ENCODE assay signal across 8 mouse cellular contexts in the genomic region with DNA sequence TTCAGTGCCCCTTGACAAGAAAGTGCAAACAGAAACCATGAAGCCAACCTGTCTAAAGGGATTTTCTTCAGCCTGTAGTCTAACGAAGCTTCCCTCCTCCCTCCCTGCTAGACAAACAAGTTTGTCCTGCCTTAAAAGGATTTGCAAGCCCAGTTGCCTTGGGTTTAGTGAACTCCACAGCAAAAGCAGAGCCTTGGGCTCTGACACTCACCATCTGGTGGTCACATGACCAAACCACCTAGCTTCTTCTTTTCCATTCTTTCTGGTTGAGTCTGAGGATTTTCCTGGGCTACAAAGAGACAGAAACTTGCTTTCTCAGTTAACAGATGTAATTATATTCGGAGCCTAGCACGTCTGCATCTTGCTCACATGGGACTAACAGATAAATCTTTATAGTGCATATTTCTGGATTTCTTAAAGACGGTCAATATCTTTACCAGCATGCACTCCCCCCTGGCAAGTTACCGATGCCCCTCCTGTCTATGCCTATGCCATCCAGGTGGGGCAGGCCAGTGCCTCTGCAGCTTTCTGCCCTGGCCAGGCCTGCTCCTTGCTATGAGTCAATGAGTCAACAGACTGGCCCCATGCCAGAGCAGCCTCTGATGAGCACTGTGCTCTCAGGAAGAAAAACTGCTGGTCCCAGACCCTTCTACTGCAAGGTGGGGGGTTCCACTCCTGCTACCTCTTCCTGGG. TPM values are rescaled to one million over a fixed set of nuclear protein-coding genes. Genes with fewer than 3 reads are reported as not detected.
DNase-seq lines count a peak whose midpoint lies in the region; ATAC-seq lines count a peak whose summit lies in the region.

No protein-coding gene starts in this region.

- ATAC-seq in hindbrain, embryonic 15.5 days (ENCODE audit: low FRiP score, low read depth): peak; percentile 71; the same call in 1 of the 2 replicates
- ATAC-seq in hindbrain, embryonic 11.5 days (ENCODE audit: low FRiP score): no peak
- ATAC-seq in monocyte, adult 5-6 weeks (replicated peaks; ENCODE audit: insufficient number of reproducible peaks, low FRiP score, low TSS enrichment, poor library complexity, severe bottlenecking): 0 out of 2 replicates have a peak, but pooled peaks have one; percentile 17

- no peak for DNase-seq in hindbrain, embryonic 11.5 days (ENCODE audit: low spot score)
- peak; percentile 89 to 94 for DNase-seq in adrenal gland, adult (ENCODE audit: inconsistent age in 2 of 2, low spot score in 1 of 2)
- DNase-seq in gastrocnemius, postnatal 25 days: peak; percentile 25
- DNase-seq in kidney, postnatal 36 days: peak; percentile 74 to 88
- no peak for DNase-seq in spleen, postnatal 36 days (ENCODE audit: low spot score in 2 of 2)
- DNase-seq in embryo, embryonic 11 days: no peak

- no peak overlapping the region for H3K4me2 ChIP-seq in hindbrain, embryonic 15.5 days
- no peak overlapping the region for H3K4me2 ChIP-seq in hindbrain, embryonic 11.5 days (replicated peaks; ENCODE audit: low read depth, low read length)

- H3K27ac ChIP-seq in hindbrain, embryonic 15.5 days (replicated peaks): no peak overlapping the region
- H3K27ac ChIP-seq in hindbrain, embryonic 11.5 days (ENCODE audit: low read depth, low read length): no peak overlapping the region

- no peak overlapping the region for H3K9ac ChIP-seq in hindbrain, embryonic 15.5 days
- H3K9ac ChIP-seq in hindbrain, embryonic 11.5 days (ENCODE audit: low read depth, low read length): no peak overlapping the region

- no peaks in the 10 kb centered on the region; the same call in 1 of the 2 replicates for H3K4me1 ChIP-seq in hindbrain, embryonic 15.5 days (replicated peaks)
- no peaks in the 10 kb centered on the region for H3K4me1 ChIP-seq in hindbrain, embryonic 11.5 days (replicated peaks; ENCODE audit: control insufficient read depth, insufficient read depth, low read length)

- H3K9me3 ChIP-seq in hindbrain, embryonic 15.5 days: no peaks in the 10 kb centered on the region
- H3K9me3 ChIP-seq in hindbrain, embryonic 11.5 days (ENCODE audit: control insufficient read depth, low read length): no peaks in the 10 kb centered on the region

- WGBS in hindbrain, embryonic 15.5 days: 74% methylated on average over 5 of the region's 5 CpGs
- 77% methylated on average over 5 of the region's 5 CpGs for WGBS in hindbrain, embryonic 11.5 days

- no peak overlapping the region for H3K4me3 ChIP-seq in hindbrain, embryonic 15.5 days
- H3K4me3 ChIP-seq in hindbrain, embryonic 11.5 days (ENCODE audit: low read depth, low read length): no peak overlapping the region

- H3K27me3 ChIP-seq in hindbrain, embryonic 15.5 days: no peaks in the 10 kb centered on the region
- no peaks in the 10 kb centered on the region for H3K27me3 ChIP-seq in hindbrain, embryonic 11.5 days (ENCODE audit: control insufficient read depth, insufficient read depth, low read length)

- H3K36me3 ChIP-seq in hindbrain, embryonic 15.5 days: no peaks in the 10 kb centered on the region
- no peaks in the 10 kb centered on the region for H3K36me3 ChIP-seq in hindbrain, embryonic 11.5 days (ENCODE audit: control insufficient read depth, insufficient read depth, low read length)

RNA-seq across cellular contexts. Expression of gene Rhob, which starts 11.7 kb away (rescaled TPM):
- polyA plus RNA-seq in hindbrain, embryonic 15.5 days (2015; fragmentation: Nextera tagmentation; extraction: Ambion mirVana): 94.4 and 103 TPM in 2 replicates
- polyA plus RNA-seq in hindbrain, embryonic 11.5 days (2014; fragmentation: Nextera tagmentation; extraction: Ambion mirVana): 64.4 and 65.9 TPM in 2 replicates
- total RNA-seq in gastrocnemius, postnatal 25 days (2021): 10 to 100 TPM; 42.1 to 43.0 TPM
- 45.8 to 134 TPM (median 53.2 TPM) in 3 replicates for total RNA-seq in monocyte, adult 5-6 weeks (2017)

Comparison
In these comparisons a context has a peak if more than half of its experiments do, and no peak if none do; other contexts are left out.
1. DNase-seq: peak in adrenal gland, adult (2 of 2), gastrocnemius, postnatal 25 days (single experiment) and kidney, postnatal 36 days (2 of 2); none in hindbrain, embryonic 11.5 days (single experiment), spleen, postnatal 36 days (0 of 2) and embryo, embryonic 11 days (single experiment).